Mouse (Mus musculus): Measurements from ENCODE around the gene Ly6g6e. TPM values are rescaled to one million over a fixed set of nuclear protein-coding genes. Genes with fewer than 3 reads are reported as not detected.
A peak's percentile ranks its signal among the peaks of the same experiment; 100 is the strongest.
"Not testable (repeated sequence)": the region's sequence is repeated elsewhere in the genome, so short reads cannot be mapped to it uniquely, and the experiment has no call there.

Ly6g6e gene
- polyA plus RNA-seq, 1 experiment from 2014 or later, result not detected

GRCm38 (mm10) chr17:35121143-35121799 lies 44.6 kb downstream of the Ly6g6e start, which contains the start of gene Gpank1:
Gene Gpank1 (plus strand): TSS chr17:35121455.
- H3K4me3 ChIP-seq (ENCODE audit: inconsistent target), result peak within 1 kb of the TSS; percentile 89
- WGBS (ENCODE audit: missing documents), result under 1% methylated on average over 50 of the region's 50 CpGs
- H3K79me2 ChIP-seq (ENCODE audit: inconsistent target), result peaks cover 54% of the 10 kb centered on the region
- H3K27ac ChIP-seq, result peak within 1 kb of the TSS; percentile 60
- peaks cover 31% of the 10 kb centered on the region for H3K36me3 ChIP-seq (ENCODE audit: inconsistent target)

- under 1% methylated on average over 19 of the region's 19 CpGs for WGBS (ENCODE audit: missing documents)
- Histone ChIP-seq H3K27ac (peak within 1 kb of the TSS; percentile 60), H3K79me2 (ENCODE audit: inconsistent target) (peaks cover 55% of the 10 kb centered on the region), H3K36me3 (ENCODE audit: inconsistent target) (peaks cover 28% of the 10 kb centered on the region), H3K4me3 (ENCODE audit: inconsistent target) (peak within 1 kb of the TSS; percentile 89)
These were observed 45.2 kb downstream of the Ly6g6e start, which contains the start of gene Csnk2b for GRCm38 (mm10) chr17:35121871-35122303. Gene Csnk2b (minus strand): TSS chr17:35122053.

- Histone ChIP-seq H3K79me2 (ENCODE audit: inconsistent target) (peaks cover 69% of the 10 kb centered on the region), H3K36me3 (ENCODE audit: inconsistent target) (peaks cover 25% of the 10 kb centered on the region)
- H3K27ac ChIP-seq; H3K4me3 ChIP-seq (ENCODE audit: inconsistent target): not testable (repeated sequence)
- WGBS (ENCODE audit: missing documents), result 93% methylated on average over 9 of the region's 9 CpGs
These were observed 46.6 kb downstream of the Ly6g6e start for GRCm38 (mm10) chr17:35123287-35123686.

- H3K27ac ChIP-seq; H3K4me3 ChIP-seq (ENCODE audit: inconsistent target): not testable (repeated sequence)
- WGBS (ENCODE audit: missing documents), result 94% methylated on average over 12 of the region's 12 CpGs
- Histone ChIP-seq H3K79me2 (ENCODE audit: inconsistent target) (peaks cover 74% of the 10 kb centered on the region), H3K36me3 (ENCODE audit: inconsistent target) (peaks cover 21% of the 10 kb centered on the region)
These were observed 47.7 kb downstream of the Ly6g6e start for GRCm38 (mm10) chr17:35124261-35124896.

GRCm38 (mm10) chr17:35125081-35125480 lies 48.4 kb downstream of the Ly6g6e start:
- H3K4me3 ChIP-seq (ENCODE audit: inconsistent target), result no peak overlapping the region
- H3K79me2 ChIP-seq (ENCODE audit: inconsistent target), result peaks cover 74% of the 10 kb centered on the region
- peaks cover 25% of the 10 kb centered on the region for H3K36me3 ChIP-seq (ENCODE audit: inconsistent target)
- 100% methylated on average over 1 of the region's 1 CpGs for WGBS (ENCODE audit: missing documents)
- no peak overlapping the region; the same call in 1 of the 2 replicates for H3K27ac ChIP-seq

DNA sequence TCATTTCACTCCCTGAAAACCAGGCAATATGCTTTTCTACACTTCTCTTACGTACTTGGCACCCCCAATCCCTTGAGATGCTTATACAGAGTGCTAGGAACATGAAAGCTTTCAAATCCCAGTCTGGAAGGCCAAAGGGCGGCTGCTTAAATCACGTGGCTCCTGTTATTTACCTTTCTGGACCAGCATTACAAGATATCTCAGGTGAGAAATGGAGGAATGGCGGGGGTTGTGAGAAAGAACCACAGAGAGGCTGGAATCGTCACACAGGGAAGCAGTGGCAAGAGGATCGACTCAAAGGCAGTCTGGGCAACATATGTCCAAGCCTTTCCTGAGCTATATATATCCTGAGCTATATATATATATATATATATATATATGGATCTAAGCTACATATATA lies 48.9 kb downstream of the Ly6g6e start:
- Histone ChIP-seq H3K36me3 (ENCODE audit: inconsistent target) (peaks cover 28% of the 10 kb centered on the region), H3K27ac (peak overlapping the region; percentile 85)
- 51% methylated on average over 6 of the region's 6 CpGs for WGBS (ENCODE audit: missing documents)

GRCm38 (mm10) chr17:35126206-35126611 lies 49.5 kb downstream of the Ly6g6e start, which contains the start of gene D17H6S53E:
Gene D17H6S53E (plus strand): TSS chr17:35126373.
- WGBS (ENCODE audit: missing documents), result under 1% methylated on average over 33 of the region's 36 CpGs
- Histone ChIP-seq H3K36me3 (ENCODE audit: inconsistent target) (peaks cover 28% of the 10 kb centered on the region), H3K4me3 (ENCODE audit: inconsistent target) (peak within 1 kb of the TSS; percentile 75)

More for the DNA sequence above, 48.9 kb downstream of the Ly6g6e start:
- peak overlapping the region; percentile 75 for H3K4me3 ChIP-seq (ENCODE audit: inconsistent target)
- H3K79me2 ChIP-seq (ENCODE audit: inconsistent target), result peaks cover 70% of the 10 kb centered on the region

DNA sequence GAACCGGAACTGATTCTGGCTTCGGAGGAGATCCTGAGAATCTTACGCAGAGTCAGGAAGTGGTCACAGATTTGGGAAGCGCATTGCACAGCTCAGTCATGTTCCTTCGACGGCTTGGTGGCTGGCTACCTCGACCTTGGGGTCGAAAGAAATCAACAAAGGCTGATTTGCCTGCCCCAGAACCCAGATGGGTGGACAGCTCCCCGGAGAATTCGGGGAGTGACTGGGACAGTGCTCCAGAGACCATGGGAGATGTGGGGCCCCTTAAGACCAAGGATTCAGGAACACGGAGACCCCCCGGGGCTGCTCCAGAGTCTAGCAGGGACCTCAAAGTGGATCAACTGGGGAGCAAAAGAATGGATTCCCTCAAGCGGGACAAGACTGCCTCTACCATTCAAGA lies 50.3 kb downstream of the Ly6g6e start:
- Histone ChIP-seq H3K4me3 (ENCODE audit: inconsistent target) (peak overlapping the region; percentile 75), H3K36me3 (ENCODE audit: inconsistent target) (peaks cover 28% of the 10 kb centered on the region), H3K79me2 (ENCODE audit: inconsistent target) (peaks cover 60% of the 10 kb centered on the region), H3K27ac (peak overlapping the region; percentile 85)
- WGBS (ENCODE audit: missing documents), result 35% methylated on average over 13 of the region's 13 CpGs

More at GRCm38 (mm10) chr17:35126206-35126611, 49.5 kb downstream of the Ly6g6e start, which contains the start of gene D17H6S53E:
- Histone ChIP-seq H3K27ac (peak within 1 kb of the TSS; percentile 85), H3K79me2 (ENCODE audit: inconsistent target) (peaks cover 65% of the 10 kb centered on the region)

Other genes starting within 250 kb of the Ly6g6e start
- gene Stk19, start 240.0 kb upstream of the Ly6g6e start, polyA plus RNA-seq (2018), result 23.5 to 36.5 TPM (median 28.1 TPM) in 3 replicates
- gene Dxo, start 239.9 kb upstream of the Ly6g6e start, polyA plus RNA-seq (2018), result 13.6 to 19.8 TPM (median 15.8 TPM) in 3 replicates
- 16.7 to 36.7 TPM (median 23.6 TPM) in 3 replicates for gene Skiv2l, start 226.7 kb upstream of the Ly6g6e start, polyA plus RNA-seq (2018)
- 46.9 to 59.7 TPM (median 52.1 TPM) in 3 replicates for gene Nelfe, start 226.5 kb upstream of the Ly6g6e start, polyA plus RNA-seq (2018)
- 2.6 to 6.4 TPM (median 4.7 TPM) in 3 replicates for gene Cfb, start 214.4 kb upstream of the Ly6g6e start, polyA plus RNA-seq (2018)
- gene Zbtb12, start 197.4 kb upstream of the Ly6g6e start, polyA plus RNA-seq (2018), result 5.4 to 6.2 TPM (median 5.5 TPM) in 3 replicates
- not detected in 3 replicates for gene Gm20547, start 194.9 kb upstream of the Ly6g6e start, polyA plus RNA-seq (2018)
- 0.63 to 0.95 TPM (median 0.86 TPM) in 3 replicates for gene C2, start 178.6 kb upstream of the Ly6g6e start, polyA plus RNA-seq (2018)
- gene Ehmt2, start 178.4 kb upstream of the Ly6g6e start, polyA plus RNA-seq (2018), result 59.6 to 100 TPM (median 69.3 TPM) in 3 replicates
- not detected in 3 replicates for gene Slc44a4, start 162.4 kb upstream of the Ly6g6e start, polyA plus RNA-seq (2018)
- 80.3 to 98.8 TPM (median 81.2 TPM) in 3 replicates for gene Neu1, start 145.6 kb upstream of the Ly6g6e start, polyA plus RNA-seq (2018)
- gene Hspa1b, start 117.7 kb upstream of the Ly6g6e start, polyA plus RNA-seq (2018), result 0.57 to 1.2 TPM (median 0.69 TPM) in 3 replicates
- not detected in 3 replicates for gene Gm20481, start 107.0 kb upstream of the Ly6g6e start, polyA plus RNA-seq (2018)
- gene Hspa1a, start 104.7 kb upstream of the Ly6g6e start, polyA plus RNA-seq (2018), result 1.2 to 1.9 TPM (median 1.8 TPM) in 3 replicates
- gene Hspa1l, start 104.2 kb upstream of the Ly6g6e start, polyA plus RNA-seq (2018), result 0.47 to 1.7 TPM (median 0.96 TPM) in 3 replicates
- gene Lsm2, start 95.0 kb upstream of the Ly6g6e start, polyA plus RNA-seq (2018), result 16.5 to 52.8 TPM (median 51.4 TPM) in 3 replicates
- 7.7 to 37.5 TPM (median 19.2 TPM) in 3 replicates for gene Vars, start 75.9 kb upstream of the Ly6g6e start, polyA plus RNA-seq (2018)
- 0.06 to 0.32 TPM (median 0.07 TPM) in 3 replicates for gene Vwa7, start 60.3 kb upstream of the Ly6g6e start, polyA plus RNA-seq (2018)
- gene Sapcd1, start 48.9 kb upstream of the Ly6g6e start, polyA plus RNA-seq (2018), result not detected in 3 replicates
- gene Msh5, start 30.2 kb upstream of the Ly6g6e start, polyA plus RNA-seq (2018), result 0.48 to 0.51 TPM (median 0.50 TPM) in 3 replicates
- 359 to 667 TPM (median 372 TPM) in 3 replicates for gene Clic1, start 26.9 kb upstream of the Ly6g6e start, polyA plus RNA-seq (2018)
- 3.3 to 9.6 TPM (median 4.8 TPM) in 3 replicates for gene Ddah2, start 17.9 kb upstream of the Ly6g6e start, polyA plus RNA-seq (2018)
- not detected in 3 replicates for gene Ly6g6c, start 11.5 kb upstream of the Ly6g6e start, polyA plus RNA-seq (2018)
- gene Mpig6b, start 10.7 kb upstream of the Ly6g6e start, polyA plus RNA-seq (2018), result 0.17 TPM in 1 of 3 replicates, not detected in the others
- gene Ly6g6d, start 1.2 kb downstream of the Ly6g6e start, polyA plus RNA-seq (2018), result 0.43 to 1.7 TPM (median 0.88 TPM) in 3 replicates
- gene Ly6g6f, start 8.7 kb downstream of the Ly6g6e start, polyA plus RNA-seq (2018), result not detected in 3 replicates
- 33.9 to 63.2 TPM (median 53.2 TPM) in 3 replicates for gene Abhd16a, start 12.4 kb downstream of the Ly6g6e start, polyA plus RNA-seq (2018)
- gene Ly6g5c, start 31.4 kb downstream of the Ly6g6e start, polyA plus RNA-seq (2018), result not detected in 3 replicates
- gene Ly6g5b, start 38.5 kb downstream of the Ly6g6e start, polyA plus RNA-seq (2018), result 0.36 to 0.46 TPM in 2 of 3 replicates, not detected in the other
- 11.4 to 18.0 TPM (median 13.2 TPM) in 3 replicates for gene Gpank1, start 44.6 kb downstream of the Ly6g6e start, polyA plus RNA-seq (2018)
- gene Csnk2b, start 45.2 kb downstream of the Ly6g6e start, polyA plus RNA-seq (2018), result 129 to 166 TPM (median 149 TPM) in 3 replicates
- gene D17H6S53E, start 49.5 kb downstream of the Ly6g6e start, polyA plus RNA-seq (2018), result 11.5 to 23.5 TPM (median 22.0 TPM) in 3 replicates
- gene Apom, start 55.1 kb downstream of the Ly6g6e start, polyA plus RNA-seq (2018), result not detected in 3 replicates
- gene Bag6, start 58.3 kb downstream of the Ly6g6e start, polyA plus RNA-seq (2018), result 103 to 118 TPM (median 104 TPM) in 3 replicates
- gene Prrc2a, start 88.0 kb downstream of the Ly6g6e start, polyA plus RNA-seq (2018), result 91.3 to 139 TPM (median 124 TPM) in 3 replicates
- 231 to 253 TPM (median 243 TPM) in 3 replicates for gene Aif1, start 99.2 kb downstream of the Ly6g6e start, polyA plus RNA-seq (2018)
- gene Lst1, start 111.5 kb downstream of the Ly6g6e start, polyA plus RNA-seq (2018), result 322 to 615 TPM (median 449 TPM) in 3 replicates
- gene Ltb, start 117.5 kb downstream of the Ly6g6e start, polyA plus RNA-seq (2018), result 0.33 to 0.50 TPM (median 0.48 TPM) in 3 replicates
- 20.0 to 57.4 TPM (median 38.0 TPM) in 3 replicates for gene Tnf, start 125.1 kb downstream of the Ly6g6e start, polyA plus RNA-seq (2018)
- not detected in 3 replicates for gene Lta, start 128.4 kb downstream of the Ly6g6e start, polyA plus RNA-seq (2018)
- not detected in 3 replicates for gene Gm16181, start 143.9 kb downstream of the Ly6g6e start, polyA plus RNA-seq (2018)
- 5.0 to 12.5 TPM (median 6.9 TPM) in 3 replicates for gene Atp6v1g2, start 156.8 kb downstream of the Ly6g6e start, polyA plus RNA-seq (2018)
- 8.3 to 16.7 TPM (median 14.8 TPM) in 3 replicates for gene Nfkbil1, start 158.9 kb downstream of the Ly6g6e start, polyA plus RNA-seq (2018)
- 113 to 158 TPM (median 122 TPM) in 3 replicates for gene Ddx39b, start 164.8 kb downstream of the Ly6g6e start, polyA plus RNA-seq (2018)
- 2,972 to 5,352 TPM (median 3,334 TPM) in 3 replicates for gene H2-D1, start 185.8 kb downstream of the Ly6g6e start, polyA plus RNA-seq (2018)
- not detected in 3 replicates for gene H2-Q1, start 243.5 kb downstream of the Ly6g6e start, polyA plus RNA-seq (2018)